Mouse (Mus musculus): ENCODE measurements around the gene Ager.

DNA sequence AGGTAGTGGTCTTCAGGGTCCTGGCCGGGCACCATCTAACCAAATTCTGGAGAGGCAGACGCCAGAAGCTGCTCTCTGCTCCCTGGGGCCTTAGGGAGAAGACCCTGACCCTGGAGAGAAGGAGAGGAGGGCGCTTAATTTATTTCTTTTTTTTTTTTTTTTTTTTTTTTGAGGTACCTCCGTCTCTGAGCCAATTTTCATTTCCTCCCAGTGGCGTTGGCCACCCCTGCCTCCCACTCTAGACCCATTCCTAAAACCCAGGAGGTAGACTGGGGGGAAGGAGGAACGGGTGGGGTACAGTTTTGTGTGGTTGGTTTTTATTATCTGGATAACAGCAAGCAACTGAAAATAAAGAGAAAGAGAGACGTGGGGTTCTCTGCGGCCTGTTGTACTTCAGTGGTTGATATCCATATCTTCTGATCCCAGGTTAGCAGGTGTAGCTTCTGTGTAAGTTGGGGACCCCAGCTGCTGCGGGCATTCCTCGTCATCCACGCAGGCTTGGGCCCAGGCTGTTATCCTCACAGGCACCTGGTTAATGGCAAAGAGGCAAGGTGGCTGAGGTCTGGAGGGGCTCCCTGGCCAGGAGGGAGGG lies 15.5 kb downstream of the Ager start:
- no peak for TF ChIP-seq CTCF (conservative IDR thresholded peaks at IDR 0.05; ENCODE audit: low read length)
- no peak for TF ChIP-seq POU5F1 (IDR thresholded peaks at IDR 0.05; ENCODE audit: borderline replicate concordance, low read length)
- no peak for TF ChIP-seq NANOG (IDR thresholded peaks at IDR 0.05; ENCODE audit: borderline replicate concordance, low read length)
